Mouse (Mus musculus) C2C12 (cell line): ENCODE data around the gene Pten. TPM values are rescaled to one million over a fixed set of nuclear protein-coding genes. Genes with fewer than 3 reads are reported as not detected.

Source experiments
- H3K27me3 ChIP-seq: one replicate; pipeline ENCODE4 v1.6.1; 2011; ENCODE audit not compliant: control insufficient read depth, insufficient read depth, insufficient read length
- H3K36me3 ChIP-seq: one replicate; pipeline ENCODE4 v1.6.1; 2011; ENCODE audit not compliant: control insufficient read depth, insufficient read depth
- H3K4me3 ChIP-seq: one replicate; pipeline ENCODE4 v1.5.1; 2011; ENCODE audit warnings: mild to moderate bottlenecking, control low read depth; ENCODE audit not compliant: poor library complexity, insufficient read depth, severe bottlenecking
- H3K79me2 ChIP-seq: one replicate; pipeline ENCODE4 v1.6.1; 2011; ENCODE audit not compliant: control insufficient read depth, insufficient read depth
- H3K79me3 ChIP-seq: one replicate; pipeline ENCODE4 v1.6.1; 2011; ENCODE audit warnings: low read depth, control low read depth
- H3ac ChIP-seq: one replicate; pipeline ENCODE3; 2011; ENCODE audit warnings: low read depth; ENCODE audit not compliant: control insufficient read depth, insufficient read length
- CEBPB ChIP-seq: IDR thresholded peaks from one replicate; pipeline ENCODE4 v1.6.1; 2011; ENCODE audit warnings: low read depth, mild to moderate bottlenecking, control low read depth, moderate library complexity
- CTCF ChIP-seq: IDR thresholded peaks from one replicate; pipeline ENCODE4 v1.5.1; 2011; ENCODE audit not compliant: control insufficient read depth, insufficient read depth, insufficient read length
- FOSL1 ChIP-seq: IDR thresholded peaks from one replicate; pipeline ENCODE4 v1.8.0; 2011; ENCODE audit warnings: mild to moderate bottlenecking, low read length; ENCODE audit not compliant: poor library complexity, insufficient read depth, severe bottlenecking
- MAX ChIP-seq: IDR thresholded peaks from one replicate; pipeline ENCODE4 v1.6.1; 2011; ENCODE audit warnings: mild to moderate bottlenecking, control low read depth
- MYOD1 ChIP-seq: IDR thresholded peaks from one replicate; pipeline ENCODE4 v1.6.1; 2011; ENCODE audit warnings: low read depth; ENCODE audit not compliant: control insufficient read depth, insufficient read length
- MYOG ChIP-seq: IDR thresholded peaks from one replicate; pipeline ENCODE4 v1.6.1; 2011; ENCODE audit not compliant: control insufficient read depth, insufficient read length; ENCODE audit errors: extremely low read depth
- USF1 ChIP-seq: IDR thresholded peaks from one replicate; pipeline ENCODE4 v1.6.1; 2011; ENCODE audit warnings: low read depth, mild to moderate bottlenecking, control low read depth, moderate library complexity
- polyA plus RNA-seq: library from polyadenylated mRNA; unstranded; fragments of >200 nt; fragmentation: generic; extraction: Trizol; gene quantifications from one replicate; pipeline ENCODE4 v1.2.1, GENCODE M21; 2012; ENCODE audit warnings: missing spikeins

Pten gene
- polyA plus RNA-seq, 1 experiment, result 9.6 TPM

- no peak overlapping the region for H3K4me3 ChIP-seq
- TF ChIP-seq FOSL1 (no peak), CTCF (no peak), MAX (no peak), CEBPB (no peak), MYOD1 (no peak), MYOG (no peak), USF1 (no peak)
- no peak overlapping the region for H3ac ChIP-seq
- no peaks in the 10 kb centered on the region for H3K27me3 ChIP-seq
- H3K79me3 ChIP-seq, result no peaks in the 10 kb centered on the region
- no peaks in the 10 kb centered on the region for H3K36me3 ChIP-seq
- no peaks in the 10 kb centered on the region for H3K79me2 ChIP-seq
Measured at GRCm38 (mm10) chr19:32831286-32831685, 74.0 kb downstream of the Pten start.

GRCm38 (mm10) chr19:32840491-32840890 lies 83.2 kb downstream of the Pten start:
- no peak overlapping the region for H3K4me3 ChIP-seq
- no peaks in the 10 kb centered on the region for H3K79me3 ChIP-seq
- no peak overlapping the region for H3ac ChIP-seq
- no peaks in the 10 kb centered on the region for H3K79me2 ChIP-seq
- H3K27me3 ChIP-seq, result no peaks in the 10 kb centered on the region
- TF ChIP-seq MAX (no peak), CEBPB (no peak), FOSL1 (no peak), MYOG (no peak), USF1 (no peak), MYOD1 (no peak), CTCF (no peak)
- H3K36me3 ChIP-seq, result no peaks in the 10 kb centered on the region

DNA sequence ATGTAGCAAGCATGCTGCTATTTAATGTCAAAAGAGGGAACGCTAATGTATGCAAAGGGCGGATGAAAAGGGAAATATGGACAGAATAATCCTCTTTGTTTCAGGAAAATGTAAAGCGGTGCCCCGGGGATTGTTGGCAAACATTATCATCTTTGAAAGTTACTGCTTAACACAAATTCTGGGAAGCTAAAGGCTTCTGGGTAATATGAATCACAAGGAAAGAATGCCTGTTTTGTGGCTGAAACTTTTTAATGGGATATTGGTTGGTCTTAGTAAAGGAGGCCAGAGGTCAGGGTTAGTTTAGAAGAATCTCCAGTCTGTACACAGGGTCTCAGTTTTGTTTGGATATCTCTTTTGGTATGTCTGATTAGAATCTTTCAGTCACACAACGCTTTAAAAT lies 87.2 kb downstream of the Pten start:
- Histone ChIP-seq H3ac (no peak overlapping the region), H3K79me3 (no peaks in the 10 kb centered on the region), H3K79me2 (no peaks in the 10 kb centered on the region), H3K4me3 (no peak overlapping the region), H3K27me3 (no peaks in the 10 kb centered on the region), H3K36me3 (no peaks in the 10 kb centered on the region)
- no peak for TF ChIP-seq CTCF

DNA sequence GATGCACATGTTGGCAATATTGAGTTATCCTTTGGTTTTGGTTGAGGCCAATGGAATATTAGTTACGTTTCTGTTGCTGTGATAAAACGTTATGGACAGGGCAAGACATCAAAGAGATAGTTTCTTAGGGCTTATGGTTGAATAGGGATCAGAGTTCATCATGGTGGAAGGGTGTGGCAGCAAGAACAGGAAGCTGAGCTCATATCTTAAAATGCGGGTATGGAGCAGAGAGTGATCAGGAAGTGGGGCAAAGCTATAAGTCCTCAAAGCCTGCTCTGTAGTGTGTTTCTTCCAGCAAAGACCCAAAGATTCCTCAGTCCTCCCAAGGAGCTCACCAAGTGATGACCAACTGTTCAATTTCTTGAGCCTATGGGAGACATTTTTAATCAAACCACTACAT lies 90.7 kb downstream of the Pten start:
- TF ChIP-seq CEBPB (no peak), MAX (no peak), FOSL1 (no peak), MYOD1 (no peak), MYOG (no peak), USF1 (no peak), CTCF (no peak)
- Histone ChIP-seq H3K27me3 (no peaks in the 10 kb centered on the region), H3ac (no peak overlapping the region), H3K4me3 (no peak overlapping the region), H3K36me3 (no peaks in the 10 kb centered on the region), H3K79me2 (no peaks in the 10 kb centered on the region), H3K79me3 (no peaks in the 10 kb centered on the region)

DNA sequence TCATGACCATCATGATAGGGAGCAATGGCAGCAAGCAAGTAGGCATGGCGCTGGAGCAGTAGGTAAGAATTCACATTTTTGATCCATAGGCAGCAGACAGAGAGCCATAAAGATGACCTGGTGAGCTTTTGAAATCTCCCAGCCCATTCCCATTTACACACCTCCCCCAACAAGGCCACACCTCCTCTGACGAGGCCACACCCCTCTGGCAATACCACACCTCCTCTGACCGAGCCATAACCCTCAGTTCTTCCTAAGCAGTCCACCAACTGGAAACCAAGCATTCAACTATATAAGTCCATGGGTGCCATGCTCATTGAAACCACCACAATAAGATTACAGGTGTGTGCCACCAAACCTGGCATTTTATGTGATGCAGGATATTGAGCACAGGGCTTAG lies 95.0 kb downstream of the Pten start:
- no peaks in the 10 kb centered on the region for H3K36me3 ChIP-seq
- no peaks in the 10 kb centered on the region for H3K79me2 ChIP-seq
- no peak overlapping the region for H3ac ChIP-seq
- no peak overlapping the region for H3K4me3 ChIP-seq
- H3K27me3 ChIP-seq, result no peaks in the 10 kb centered on the region
- TF ChIP-seq MYOG (no peak), FOSL1 (no peak), USF1 (no peak), CEBPB (no peak), MYOD1 (no peak), CTCF (no peak), MAX (no peak)
- no peaks in the 10 kb centered on the region for H3K79me3 ChIP-seq

GRCm38 (mm10) chr19:32861675-32862575 lies 104.6 kb downstream of the Pten start:
- no peak overlapping the region for H3ac ChIP-seq
- no peak for TF ChIP-seq MYOD1
- no peak for TF ChIP-seq MAX
- no peak for TF ChIP-seq CEBPB
- TF ChIP-seq FOSL1, result no peak
- no peak for TF ChIP-seq MYOG
- no peak for TF ChIP-seq USF1
- TF ChIP-seq CTCF, result no peak
- H3K36me3 ChIP-seq, result no peaks in the 10 kb centered on the region
- no peaks in the 10 kb centered on the region for H3K79me3 ChIP-seq
- H3K79me2 ChIP-seq, result no peaks in the 10 kb centered on the region
- no peaks in the 10 kb centered on the region for H3K27me3 ChIP-seq
- no peak overlapping the region for H3K4me3 ChIP-seq
